ENCODE assay signal across 12 mouse cellular contexts in the genomic region with DNA sequence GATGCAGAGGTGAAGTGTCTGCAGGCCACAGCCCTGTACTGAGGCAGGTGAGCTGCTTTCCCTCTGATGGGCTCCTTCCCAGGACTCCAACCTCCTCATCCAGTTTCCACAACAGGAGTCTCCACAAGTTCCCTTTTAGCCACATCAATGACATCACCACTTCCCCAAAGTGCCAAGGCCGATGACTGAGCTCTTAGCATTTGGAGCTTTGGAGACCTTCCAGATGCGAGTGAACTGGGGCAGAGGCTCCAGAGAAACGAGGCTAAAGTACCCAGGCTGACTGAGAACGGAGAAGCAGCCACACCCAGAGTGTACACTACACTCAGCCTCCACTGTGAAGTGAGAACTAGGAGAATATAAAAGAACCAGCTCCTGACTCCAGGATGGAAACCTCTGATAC. TPM values are rescaled to one million over a fixed set of nuclear protein-coding genes. Genes with fewer than 3 reads are reported as not detected.
DNase-seq lines count a peak whose midpoint lies in the region; ATAC-seq and TF ChIP-seq lines count a peak whose summit lies in the region.
"Had no signal": no experiment of that assay in that cellular context is flagged by ENCODE, and none has a peak within 500 bp of the region (broad histone marks: within the 10 kb centered on the region; RNA-seq: fewer than 3 reads in every experiment).

No protein-coding gene starts in this region.

- TF ChIP-seq RAD21 in MEL (IDR thresholded peaks at IDR 0.05; ENCODE audit: low read depth, low read length): no peak

- TF ChIP-seq EP300 in MEL (IDR thresholded peaks at IDR 0.05; ENCODE audit: low read depth in 1 of 2, low read length in 2 of 2): no peak

- H3K4me1 ChIP-seq in MEL (ENCODE audit: control insufficient read depth in 1 of 2, insufficient read depth in 2 of 2, low read length in 2 of 2): peaks cover 3 to 4% of the 10 kb centered on the region in 2 experiments; a peak in 1 of 4 replicates
- H3K4me1 ChIP-seq in hindbrain, embryonic 11.5 days (replicated peaks; ENCODE audit: control insufficient read depth, insufficient read depth, low read length): no peaks in the 10 kb centered on the region
- H3K4me1 ChIP-seq: hindbrain, embryonic 10.5 days; neural tube, embryonic 15.5 days had no signal

- no peak overlapping the region for H3K4me2 ChIP-seq in hindbrain, embryonic 11.5 days (replicated peaks; ENCODE audit: low read depth, low read length)
- H3K4me2 ChIP-seq: embryonic facial prominence, embryonic 13.5 days; neural tube, embryonic 15.5 days had no signal

- no peak overlapping the region for H3K4me3 ChIP-seq in MEL (ENCODE audit: control insufficient read depth in 1 of 2, insufficient read depth in 1 of 2, low read depth in 2 of 2, low read length in 2 of 2)
- no peak overlapping the region for H3K4me3 ChIP-seq in hindbrain, embryonic 11.5 days (ENCODE audit: low read depth, low read length)
- H3K4me3 ChIP-seq: embryonic facial prominence, embryonic 13.5 days; hindbrain, embryonic 10.5 days; neural tube, embryonic 15.5 days had no signal

- peak; percentile 80 for ATAC-seq in frontal cortex, adult (ENCODE audit: low TSS enrichment)
- ATAC-seq in common myeloid progenitor, adult 5-6 weeks (replicated peaks; ENCODE audit: low read depth, poor library complexity, severe bottlenecking): peak; percentile 73
- ATAC-seq in hindbrain, embryonic 11.5 days (ENCODE audit: low FRiP score): no peak

- TF ChIP-seq CTCF in MEL (IDR thresholded peaks at IDR 0.05 in 2 of 3, conservative IDR thresholded peaks at IDR 0.05 in 1 of 3; ENCODE audit: control insufficient read depth in 1 of 3, insufficient read depth in 1 of 3, low read depth in 2 of 3, low read length in 3 of 3, poor library complexity in 1 of 3, severe bottlenecking in 1 of 3): no peak

- no peak for DNase-seq in frontal cortex, postnatal 36 days (ENCODE audit: low spot score in 2 of 2)
- peak; percentile 37 for DNase-seq in MEL (ENCODE audit: low read depth, low spot score)
- DNase-seq in heart, postnatal 4 days: peak; percentile 39
- DNase-seq in kidney, adult 18-20 months: no peak
- no peak for DNase-seq in hindbrain, embryonic 11.5 days (ENCODE audit: low spot score)
- DNase-seq in cerebellum, adult 18-20 months: no peak

- no peaks in the 10 kb centered on the region for H3K36me3 ChIP-seq in MEL (ENCODE audit: control insufficient read depth in 1 of 2, insufficient read depth in 2 of 2, low read length in 2 of 2)
- H3K36me3 ChIP-seq in hindbrain, embryonic 11.5 days (ENCODE audit: control insufficient read depth, insufficient read depth, low read length): 0 out of 2 replicates have a peak, but pooled peaks cover 2% of the 10 kb centered on the region
- H3K36me3 ChIP-seq: embryonic facial prominence, embryonic 13.5 days; neural tube, embryonic 15.5 days had no signal

- no peaks in the 10 kb centered on the region for H3K79me2 ChIP-seq in MEL (ENCODE audit: control insufficient read depth, insufficient read depth, low read length, poor library complexity)

- H3K9ac ChIP-seq in MEL (ENCODE audit: control insufficient read depth, low read depth, low read length, poor library complexity, severe bottlenecking): no peak overlapping the region
- H3K9ac ChIP-seq in hindbrain, embryonic 11.5 days (ENCODE audit: low read depth, low read length): no peak overlapping the region
- H3K9ac ChIP-seq: embryonic facial prominence, embryonic 13.5 days; neural tube, embryonic 15.5 days had no signal

- no peaks in the 10 kb centered on the region for H3K9me3 ChIP-seq in MEL (replicated peaks; ENCODE audit: insufficient read depth, low read length)
- H3K9me3 ChIP-seq in hindbrain, embryonic 11.5 days (ENCODE audit: control insufficient read depth, low read length): no peaks in the 10 kb centered on the region
- H3K9me3 ChIP-seq: embryonic facial prominence, embryonic 13.5 days; hindbrain, embryonic 10.5 days; neural tube, embryonic 15.5 days had no signal

- no peak overlapping the region for H3K27ac ChIP-seq in MEL (ENCODE audit: control insufficient read depth, low read depth, low read length)
- no peak overlapping the region for H3K27ac ChIP-seq in hindbrain, embryonic 11.5 days (ENCODE audit: low read depth, low read length)
- H3K27ac ChIP-seq: embryonic facial prominence, embryonic 13.5 days; hindbrain, embryonic 10.5 days; macrophage; neural tube, embryonic 15.5 days had no signal

- 77% methylated on average over 4 of the region's 4 CpGs for WGBS in hindbrain, embryonic 11.5 days

- H3K27me3 ChIP-seq in MEL (ENCODE audit: control insufficient read depth in 1 of 2, insufficient read depth in 2 of 2, low read length in 2 of 2): peaks cover 0 to 3% of the 10 kb centered on the region in 2 experiments; a peak in 2 of 4 replicates
- no peaks in the 10 kb centered on the region for H3K27me3 ChIP-seq in hindbrain, embryonic 11.5 days (ENCODE audit: control insufficient read depth, insufficient read depth, low read length)
- H3K27me3 ChIP-seq: embryonic facial prominence, embryonic 13.5 days; neural tube, embryonic 15.5 days had no signal

- TF ChIP-seq POLR2A in MEL (IDR thresholded peaks at IDR 0.05; ENCODE audit: control insufficient read depth in 1 of 2, insufficient read depth in 1 of 2, low read depth in 1 of 2, low read length in 2 of 2, poor library complexity in 1 of 2): no peak

TF ChIP-seq in MEL, 35 proteins besides CTCF, POLR2A, EP300 and RAD21:
- TF ChIP-seq MAZ (IDR thresholded peaks at IDR 0.05; ENCODE audit: low read depth, low read length) (no peak), MXI1 (IDR thresholded peaks at IDR 0.05; ENCODE audit: low read depth, low read length) (no peak), GABPA (IDR thresholded peaks at IDR 0.05; ENCODE audit: low read depth, low read length) (no peak), ZKSCAN1 (IDR thresholded peaks at IDR 0.05; ENCODE audit: low read depth, low read length) (no peak), JUND (IDR thresholded peaks at IDR 0.05; ENCODE audit: low read depth, low read length) (no peak), USF2 (IDR thresholded peaks at IDR 0.05; ENCODE audit: borderline replicate concordance in 1 of 2, insufficient read depth in 1 of 2, low read depth in 1 of 2, low read length in 2 of 2) (no peak)

RNA-seq across cellular contexts. Expression of a gene that starts 54.1 kb away (rescaled TPM):
- 6.9 and 7.1 TPM in 2 replicates for total RNA-seq in MEL (2012; rRNA removed)
- 10 to 100 TPM in 1 of 2 experiments, not detected in 1; 10.3 TPM for polyA plus RNA-seq in MEL (2012; ENCODE audit: insufficient read depth in 1 of 2, insufficient read length in 2 of 2, low read depth in 1 of 2, low replicate concordance in 2 of 2, missing spikeins in 1 of 2)
- 11.6 and 17.8 TPM in 2 replicates for total RNA-seq in common myeloid progenitor, adult 5-6 weeks (2017)
- 10 to 100 TPM; 21.9 to 22.4 TPM for total RNA-seq in heart, postnatal 4 days (2021)
- 19.7 and 24.6 TPM in 2 replicates for polyA plus RNA-seq in hindbrain, embryonic 11.5 days (2014; fragmentation: Nextera tagmentation; extraction: Ambion mirVana)

Comparison
In these comparisons a context has a peak if more than half of its experiments do, and no peak if none do; other contexts are left out.
1. DNase-seq: peak in MEL (single experiment) and heart, postnatal 4 days (single experiment); none in frontal cortex, postnatal 36 days (0 of 2), kidney, adult 18-20 months (single experiment), hindbrain, embryonic 11.5 days (single experiment) and cerebellum, adult 18-20 months (0 of 2).